Mouse (Mus musculus) urinary bladder, postnatal 36 days (tissue): ENCODE results near the gene Tmem106a.
"Not testable (repeated sequence)": the region's sequence is repeated elsewhere in the genome, so short reads cannot be mapped to it uniquely, and the experiment has no call there.

Experiments
- DNase-seq, 2 experiments: peaks; one replicate each; pipeline ENCODE4 v3.0.0; 2022; ENCODE audit warnings: low spot score in 2 of 2, mixed read lengths in 1 of 2

Gene Tmem106a

GRCm38 (mm10) chr11:101599156-101599555 is 17.1 kb downstream of the Tmem106a start, which contains the start of gene Gm11634:
Gm11634 (minus strand) TSS chr11:101599256.
- no peak for DNase-seq

GRCm38 (mm10) chr11:101602491-101602890 is 20.4 kb downstream of the Tmem106a start:
- DNase-seq, result peak; percentile 48 to 52

- DNase-seq, result no peak
Observed at GRCm38 (mm10) chr11:101604116-101604515, 22.1 kb downstream of the Tmem106a start.

GRCm38 (mm10) chr11:101604531-101605453 is 22.8 kb downstream of the Tmem106a start:
- DNase-seq, result peak; percentile 62 to 75

- DNase-seq, result not testable (repeated sequence)
Observed at GRCm38 (mm10) chr11:101607134-101607533, 25.1 kb downstream of the Tmem106a start.

GRCm38 (mm10) chr11:101610445-101610844 is 28.4 kb downstream of the Tmem106a start:
- DNase-seq, result no peak

GRCm38 (mm10) chr11:101613596-101613995 is 31.6 kb downstream of the Tmem106a start:
- DNase-seq, result no peak

- DNase-seq, result no peak
Observed at GRCm38 (mm10) chr11:101614116-101614515, 32.1 kb downstream of the Tmem106a start.

- DNase-seq, result no peak
Observed at GRCm38 (mm10) chr11:101615380-101615779, 33.3 kb downstream of the Tmem106a start.

GRCm38 (mm10) chr11:101616104-101616503 is 34.1 kb downstream of the Tmem106a start:
- DNase-seq, result no peak

- no peak for DNase-seq
Observed at GRCm38 (mm10) chr11:101616948-101617767, 35.1 kb downstream of the Tmem106a start.

- no peak for DNase-seq
Observed at GRCm38 (mm10) chr11:101617849-101618248, 35.8 kb downstream of the Tmem106a start.

GRCm38 (mm10) chr11:101618596-101618995 is 36.6 kb downstream of the Tmem106a start:
- no peak for DNase-seq

GRCm38 (mm10) chr11:101620022-101620655 is 38.1 kb downstream of the Tmem106a start:
- DNase-seq, result not testable (repeated sequence)

GRCm38 (mm10) chr11:101626649-101626994 is 44.6 kb downstream of the Tmem106a start:
- DNase-seq, result no peak

- DNase-seq, result peak; percentile 68 to 75
Observed at GRCm38 (mm10) chr11:101626995-101627856, 45.2 kb downstream of the Tmem106a start, which contains the start of gene Rdm1. Rdm1 (plus strand) TSS chr11:101627195.

GRCm38 (mm10) chr11:101627857-101628559 is 46.0 kb downstream of the Tmem106a start:
- peak; percentile 81 to 83 for DNase-seq

- not testable (repeated sequence) for DNase-seq
Observed at GRCm38 (mm10) chr11:101628733-101629417, 46.8 kb downstream of the Tmem106a start.

- no peak for DNase-seq
Observed at GRCm38 (mm10) chr11:101635660-101636059, 53.6 kb downstream of the Tmem106a start.

GRCm38 (mm10) chr11:101639761-101640160 is 57.7 kb downstream of the Tmem106a start:
- no peak for DNase-seq
